Mouse (Mus musculus) naive thymus-derived CD4-positive, alpha-beta T cell, adult 2 months (primary cell): ENCODE data around the gene Cnnm3.

Experiments
- DNase-seq: peaks from one replicate; pipeline ENCODE4 v3.0.0-alpha.2; 2011; ENCODE audit warnings: low read depth

Gene Cnnm3

GRCm38 (mm10) chr1:36557457-36558011 lies 45.9 kb downstream of the Cnnm3 start:
- DNase-seq = no peak

- DNase-seq = peak; percentile 78
Observed at GRCm38 (mm10) chr1:36558031-36558993, 46.6 kb downstream of the Cnnm3 start, which contains the start of gene Sema4c. TSS of gene Sema4c (minus strand) at chr1:36558349.

- no peak for DNase-seq
Observed at GRCm38 (mm10) chr1:36559256-36559655, 47.6 kb downstream of the Cnnm3 start.

GRCm38 (mm10) chr1:36559888-36560287 lies 48.2 kb downstream of the Cnnm3 start:
- DNase-seq = no peak

GRCm38 (mm10) chr1:36560903-36561302 lies 49.2 kb downstream of the Cnnm3 start:
- DNase-seq = no peak

- no peak for DNase-seq
Observed at GRCm38 (mm10) chr1:36562388-36562787, 50.7 kb downstream of the Cnnm3 start.

GRCm38 (mm10) chr1:36563197-36563596 lies 51.5 kb downstream of the Cnnm3 start:
- no peak for DNase-seq

- DNase-seq = no peak
Observed at GRCm38 (mm10) chr1:36563632-36564031, 52.0 kb downstream of the Cnnm3 start.

GRCm38 (mm10) chr1:36564101-36564500 lies 52.4 kb downstream of the Cnnm3 start:
- DNase-seq = no peak

- DNase-seq = no peak
Observed at GRCm38 (mm10) chr1:36566425-36566824, 54.8 kb downstream of the Cnnm3 start.

GRCm38 (mm10) chr1:36567818-36568603 lies 56.3 kb downstream of the Cnnm3 start:
- no peak for DNase-seq

GRCm38 (mm10) chr1:36568776-36569175 lies 57.1 kb downstream of the Cnnm3 start:
- DNase-seq = no peak

- DNase-seq = no peak
Observed at GRCm38 (mm10) chr1:36569694-36570276, 58.1 kb downstream of the Cnnm3 start.

- no peak for DNase-seq
Observed at GRCm38 (mm10) chr1:36570320-36570719, 58.7 kb downstream of the Cnnm3 start.

GRCm38 (mm10) chr1:36571627-36572026 lies 60.0 kb downstream of the Cnnm3 start:
- DNase-seq = no peak

- DNase-seq = no peak
Observed at GRCm38 (mm10) chr1:36572140-36572700, 60.6 kb downstream of the Cnnm3 start.

GRCm38 (mm10) chr1:36572709-36573108 lies 61.0 kb downstream of the Cnnm3 start:
- no peak for DNase-seq

- DNase-seq = no peak
Observed at GRCm38 (mm10) chr1:36573524-36573923, 61.9 kb downstream of the Cnnm3 start.

GRCm38 (mm10) chr1:36574196-36574955 lies 62.7 kb downstream of the Cnnm3 start:
- DNase-seq = no peak

- DNase-seq = no peak
Observed at GRCm38 (mm10) chr1:36575347-36575746, 63.7 kb downstream of the Cnnm3 start.
